Mouse (Mus musculus) midbrain, embryonic 14.5 days (tissue): ENCODE measurements at regions not wholly inside any gene's neighbourhood (a gene's known extent, or its start where the extent isn't known, plus 50 kb on each side); places are given as distances from the start of the nearest gene placed in this dataset.

Source experiments
- ATAC-seq: fragments of 200-750 bp; cut with Nextera tagmentation; 2 replicates; pipeline ENCODE4 v1.8.0; 2017; ENCODE audit warnings: moderate number of reproducible peaks, moderate library complexity; ENCODE audit not compliant: low FRiP score, low TSS enrichment
- DNase-seq: peaks from one replicate; pipeline ENCODE4 v3.0.0-alpha.2; 2015
- H3K27ac ChIP-seq: fragments of 300-500 bp; sonication (generic); replicated peaks from 2 replicates; pipeline ENCODE4 v1.5.1; 2014; ENCODE audit warnings: mild to moderate bottlenecking, low read depth, low read length, moderate library complexity
- H3K27me3 ChIP-seq: fragments of 300-500 bp; sonication (generic); 2 replicates; pipeline ENCODE4 v1.6.1; 2014; ENCODE audit warnings: low read length, control low read depth, mixed read lengths; ENCODE audit not compliant: control insufficient read depth, insufficient read depth
- H3K36me3 ChIP-seq: fragments of 300-500 bp; sonication (generic); 2 replicates; pipeline ENCODE4 v1.6.1; 2014; ENCODE audit warnings: low read length, control low read depth; ENCODE audit not compliant: control insufficient read depth, insufficient read depth
- H3K4me1 ChIP-seq: fragments of 300-500 bp; sonication (generic); 2 replicates; pipeline ENCODE4 v1.6.1; 2014; ENCODE audit warnings: mild to moderate bottlenecking, antibody characterized with exemption, low read length, control low read depth; ENCODE audit not compliant: control insufficient read depth, insufficient read depth
- H3K4me2 ChIP-seq: fragments of 300-500 bp; sonication (generic); 2 replicates; pipeline ENCODE4 v1.6.1; 2014; ENCODE audit warnings: mild to moderate bottlenecking, low read length, moderate library complexity
- H3K4me3 ChIP-seq: fragments of 300-500 bp; sonication (generic); replicated peaks from 2 replicates; pipeline ENCODE4 v1.5.1; 2014; ENCODE audit warnings: low read depth, low read length
- H3K9ac ChIP-seq: fragments of 300-500 bp; sonication (generic); replicated peaks from 2 replicates; pipeline ENCODE4 v1.6.1; 2014; ENCODE audit warnings: mild to moderate bottlenecking, low read length, moderate library complexity
- H3K9me3 ChIP-seq: fragments of 300-500 bp; sonication (generic); 2 replicates; pipeline ENCODE4 v1.6.1; 2016; ENCODE audit warnings: low read length, control low read depth, mixed read lengths; ENCODE audit not compliant: control insufficient read depth
- WGBS: fragments of 180-500 bp; shearing (Covaris S2); extraction: QIAGEN DNeasy Blood & Tissue Kit; methylation state at CpG from one replicate; pipeline ENCODE4 v1.1.7; 2014; 5-methylcytosine and 5-hydroxymethylcytosine counted together

DNA sequence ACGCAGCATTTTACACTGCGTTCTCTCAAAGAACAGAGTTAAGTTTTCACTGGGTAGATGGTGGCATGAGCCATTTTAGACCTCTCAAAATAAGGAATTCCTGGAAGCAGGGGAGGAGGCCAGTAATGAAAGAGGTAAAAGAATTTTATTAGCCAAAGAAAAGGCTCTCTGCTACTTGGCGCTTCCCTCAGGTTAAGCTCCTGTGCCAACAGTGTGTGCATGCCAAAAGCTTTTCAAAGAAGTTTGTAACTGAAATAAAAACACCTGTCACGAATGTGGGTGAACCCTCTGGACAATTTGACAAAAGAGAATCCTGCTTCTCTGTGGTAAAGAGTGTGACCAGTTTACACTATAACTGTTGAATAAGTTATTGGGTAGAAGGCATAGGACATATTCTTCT is 195.6 kb downstream of the Col12a1 start:
- no peaks in the 10 kb centered on the region for H3K27me3 ChIP-seq
- no peaks in the 10 kb centered on the region for H3K36me3 ChIP-seq
- DNase-seq (no peak), ATAC-seq (no peak)
- H3K9me3 ChIP-seq = no peaks in the 10 kb centered on the region
- H3K27ac ChIP-seq = no peak overlapping the region
- no peak overlapping the region for H3K4me3 ChIP-seq
- 83% methylated on average over 4 of the region's 4 CpGs for whole genome bisulfite sequencing
- H3K9ac ChIP-seq = no peak overlapping the region
- no peaks in the 10 kb centered on the region for H3K4me1 ChIP-seq
- no peak overlapping the region for H3K4me2 ChIP-seq

DNA sequence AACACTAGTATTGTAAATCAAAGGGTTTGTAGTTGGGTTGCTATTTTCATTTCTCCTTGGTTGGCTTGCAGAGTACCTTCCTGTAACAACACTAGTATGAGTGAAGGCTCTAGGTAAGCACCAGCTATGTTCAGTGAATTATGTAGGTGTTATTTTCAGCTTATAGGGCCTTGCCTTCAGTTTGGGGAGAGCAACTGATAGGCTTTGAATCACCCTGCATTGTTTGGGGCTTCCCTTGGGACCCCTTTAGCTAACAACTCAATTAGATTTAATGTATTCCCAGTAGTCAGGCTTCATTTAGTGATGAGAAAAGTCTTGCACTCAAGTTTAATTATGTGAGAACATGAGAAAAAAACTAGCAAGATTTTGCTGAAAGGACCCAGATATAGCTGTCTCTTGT is 193.6 kb downstream of the Col12a1 start:
- H3K27ac ChIP-seq = no peak overlapping the region
- no peak for DNase-seq
- H3K36me3 ChIP-seq = no peaks in the 10 kb centered on the region
- H3K4me2 ChIP-seq = no peak overlapping the region
- H3K4me1 ChIP-seq = no peaks in the 10 kb centered on the region
- H3K9me3 ChIP-seq = no peaks in the 10 kb centered on the region
- H3K9ac ChIP-seq = no peak overlapping the region
- no peaks in the 10 kb centered on the region for H3K27me3 ChIP-seq
- ATAC-seq = no peak
- no peak overlapping the region for H3K4me3 ChIP-seq

DNA sequence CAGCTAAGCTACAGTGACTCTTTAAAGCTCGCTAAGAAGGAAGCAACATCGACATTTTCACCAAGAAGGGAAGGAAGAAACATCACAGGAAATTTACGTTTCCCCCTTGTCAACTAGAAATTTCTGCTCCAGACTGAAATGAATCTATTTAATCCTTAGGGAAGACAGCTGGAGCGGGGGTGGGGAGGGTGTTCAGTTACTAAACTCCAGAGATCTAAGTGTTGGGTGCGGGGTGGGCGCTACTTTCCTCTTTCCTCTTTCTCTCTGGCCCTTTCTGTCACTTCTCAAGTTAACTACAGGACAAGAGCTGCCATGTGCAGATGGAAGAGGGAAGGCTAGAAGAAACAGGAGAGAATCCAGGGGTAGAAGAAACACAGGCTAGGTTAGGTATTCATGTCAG is 192.2 kb downstream of the Col12a1 start:
- H3K9me3 ChIP-seq = no peaks in the 10 kb centered on the region
- 76% methylated on average over 6 of the region's 6 CpGs for WGBS
- no peak overlapping the region for H3K4me2 ChIP-seq
- no peak for DNase-seq
- ATAC-seq = no peak
- no peaks in the 10 kb centered on the region for H3K4me1 ChIP-seq
- no peak overlapping the region for H3K9ac ChIP-seq
- no peaks in the 10 kb centered on the region for H3K36me3 ChIP-seq
- H3K27ac ChIP-seq = no peak overlapping the region
- H3K4me3 ChIP-seq = no peak overlapping the region
- no peaks in the 10 kb centered on the region for H3K27me3 ChIP-seq

DNA sequence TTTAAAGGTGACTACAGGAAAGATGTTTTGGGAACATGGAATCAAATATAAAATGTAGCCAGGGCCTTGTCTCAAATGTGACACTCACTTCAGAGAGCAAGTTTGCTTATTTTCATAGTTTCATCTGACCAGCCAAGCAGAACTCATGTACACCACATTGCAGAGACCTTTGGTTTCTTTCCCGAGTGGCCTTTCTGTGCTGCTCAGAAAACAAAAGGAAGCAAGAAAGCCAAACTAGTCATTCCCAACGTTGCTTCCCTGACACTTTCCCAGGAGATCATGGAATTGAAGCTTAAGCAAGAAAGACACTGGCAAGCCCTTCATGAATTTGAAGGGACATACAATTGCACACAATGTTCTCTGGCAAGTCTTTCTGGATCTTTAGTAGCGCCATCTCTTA is 191.3 kb downstream of the Col12a1 start:
- no peaks in the 10 kb centered on the region for H3K9me3 ChIP-seq
- ATAC-seq = no peak
- DNase-seq = no peak
- H3K4me3 ChIP-seq = no peak overlapping the region
- H3K4me2 ChIP-seq = no peak overlapping the region
- WGBS = 70% methylated on average over 3 of the region's 3 CpGs
- no peaks in the 10 kb centered on the region for H3K36me3 ChIP-seq
- no peak overlapping the region for H3K27ac ChIP-seq
- no peaks in the 10 kb centered on the region for H3K4me1 ChIP-seq
- no peaks in the 10 kb centered on the region for H3K27me3 ChIP-seq
- H3K9ac ChIP-seq = no peak overlapping the region
